Mouse (Mus musculus) kidney, adult 2 months (tissue): ENCODE measurements around the gene Enoph1. TPM values are rescaled to one million over a fixed set of nuclear protein-coding genes. Genes with fewer than 3 reads are reported as not detected.

Experiments
- DNase-seq: peaks from one replicate; pipeline ENCODE4 v3.0.0; 2021
- H3K27ac ChIP-seq: fragments of 200-500 bp; 2 replicates; pipeline ENCODE4 v1.5.1; 2012; ENCODE audit warnings: low read depth, low read length, control low read depth, inconsistent platforms; ENCODE audit not compliant: insufficient read depth
- H3K27me3 ChIP-seq: fragments of 200-500 bp; replicated peaks from 2 replicates; pipeline ENCODE4 v1.6.1; 2012; ENCODE audit warnings: mild to moderate bottlenecking, moderate library complexity, low read length, inconsistent platforms; ENCODE audit not compliant: control insufficient read depth, insufficient read depth
- H3K36me3 ChIP-seq: fragments of 200-500 bp; 2 replicates; pipeline ENCODE4 v1.6.1; 2012; ENCODE audit warnings: mild to moderate bottlenecking, moderate library complexity, low read length, inconsistent platforms; ENCODE audit not compliant: control insufficient read depth, insufficient read depth
- H3K4me1 ChIP-seq: fragments of 200-500 bp; 2 replicates; pipeline ENCODE4 v1.6.1; 2011; ENCODE audit warnings: low read length; ENCODE audit not compliant: control insufficient read depth, insufficient read depth
- H3K4me3 ChIP-seq: fragments of 200-500 bp; 2 replicates; pipeline ENCODE4 v1.5.1; 2011; ENCODE audit warnings: mild to moderate bottlenecking, low read depth, low read length, control low read depth; ENCODE audit not compliant: insufficient read depth
- CTCF ChIP-seq: fragments of 200-500 bp; conservative IDR thresholded peaks from 2 replicates; pipeline ENCODE4 v1.5.1; 2011; ENCODE audit warnings: low read depth, mild to moderate bottlenecking, control low read depth, low read length, moderate library complexity, mixed read lengths; ENCODE audit not compliant: insufficient read depth, insufficient read length
- POLR2A ChIP-seq: fragments of 200-500 bp; IDR thresholded peaks from one replicate; pipeline ENCODE4 v1.6.1; 2011; ENCODE audit warnings: low read depth, low read length, control low read depth
- WGBS: fragments of 180-500 bp; shearing (Covaris S2); methylation state at CpG from one replicate; pipeline ENCODE4 v1.1.7; 2018; 5-methylcytosine and 5-hydroxymethylcytosine counted together
- polyA plus RNA-seq: library from polyadenylated mRNA; depleted of rRNA; stranded (reverse); fragments of >200 nt; gene quantifications from 2 replicates; pipeline ENCODE4 v1.2.3, GENCODE M21; 2012; rRNA removed

The Enoph1 gene
- polyA plus RNA-seq, 1 experiment = 17.9 TPM

DNA sequence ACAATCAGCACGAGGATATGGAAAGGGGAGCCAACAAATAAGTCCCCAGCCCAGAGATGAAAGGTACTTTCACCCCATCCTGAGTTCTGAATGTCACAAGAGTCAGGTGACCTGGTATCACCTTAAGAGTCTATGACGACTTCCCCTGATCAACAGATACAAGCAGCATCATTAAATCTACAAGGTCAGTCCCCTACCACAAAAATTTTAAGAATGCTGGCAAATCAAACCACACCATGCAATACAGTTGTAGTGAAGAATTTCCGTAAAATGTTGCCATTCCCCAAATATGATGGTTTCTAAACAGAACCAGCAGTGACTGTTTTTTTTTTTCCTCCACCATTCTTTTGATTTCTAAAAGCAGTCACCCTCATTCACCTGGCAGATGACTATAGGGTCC is 70.8 kb downstream of the Enoph1 start:
- Histone ChIP-seq H3K27me3 (no peaks in the 10 kb centered on the region), H3K36me3 (no peaks in the 10 kb centered on the region), H3K27ac (no peak overlapping the region), H3K4me3 (no peak overlapping the region), H3K4me1 (no peaks in the 10 kb centered on the region)
- 60% methylated on average over 3 of the region's 3 CpGs for WGBS
- DNase-seq = no peak
- TF ChIP-seq CTCF (no peak), POLR2A (no peak)

DNA sequence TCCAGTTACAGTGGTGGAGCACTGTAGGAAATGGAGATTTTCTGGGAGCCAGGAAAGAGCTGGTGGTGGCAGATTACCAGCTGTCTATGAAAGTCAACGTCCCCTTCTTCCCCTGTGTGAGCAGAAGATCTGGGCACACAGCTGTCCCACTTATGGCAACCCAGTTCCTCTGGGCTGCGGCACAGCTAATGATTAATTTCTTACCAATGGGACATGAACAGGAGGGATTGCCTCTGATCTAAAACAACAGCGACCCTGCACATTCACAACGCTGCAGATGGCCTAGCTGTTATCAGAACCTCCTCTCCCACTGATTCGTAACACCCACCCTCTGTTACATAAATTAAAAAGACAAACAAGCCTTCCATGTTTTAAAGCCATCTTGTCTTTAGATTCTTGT is 73.6 kb downstream of the Enoph1 start:
- no peaks in the 10 kb centered on the region for H3K27me3 ChIP-seq
- H3K4me1 ChIP-seq = no peaks in the 10 kb centered on the region
- WGBS = 32% methylated on average over 5 of the region's 5 CpGs
- H3K36me3 ChIP-seq = no peaks in the 10 kb centered on the region
- no peak overlapping the region for H3K27ac ChIP-seq
- no peak overlapping the region for H3K4me3 ChIP-seq
- TF ChIP-seq CTCF (no peak), POLR2A (no peak)
- DNase-seq = no peak

Other genes starting within 250 kb of the Enoph1 start
- 0.22 TPM in 1 of 2 replicates, not detected in the other for gene Vamp9, start 133.7 kb upstream of the Enoph1 start, polyA plus RNA-seq
- 20.3 and 21.2 TPM in 2 replicates for gene Hnrnpd, start 61.0 kb upstream of the Enoph1 start, polyA plus RNA-seq
- 1.8 and 4.1 TPM in 2 replicates for gene 4930524J08Rik, start 60.9 kb upstream of the Enoph1 start, polyA plus RNA-seq
- 33.4 and 40.5 TPM in 2 replicates for gene Hnrnpdl, start 321 bp upstream of the Enoph1 start, polyA plus RNA-seq
- 8.1 and 9.9 TPM in 2 replicates for gene Tmem150c, start 119.8 kb downstream of the Enoph1 start, polyA plus RNA-seq